Mouse (Mus musculus): ENCODE measurements around the gene Gpam. TPM values are rescaled to one million over a fixed set of nuclear protein-coding genes. Genes with fewer than 3 reads are reported as not detected.
A peak's percentile ranks its signal among the peaks of the same experiment; 100 is the strongest.

Gene Gpam
- total RNA-seq, 2 experiments from 2014 or later, result 67.6 to 79.1 TPM

GRCm38 (mm10) chr19:55143391-55144300 is 16.6 kb upstream of the Gpam start:
- DNase-seq (ENCODE audit: low spot score in 2 of 2), result no peak

GRCm38 (mm10) chr19:55139301-55139700 is 12.3 kb upstream of the Gpam start:
- no peak for DNase-seq (ENCODE audit: low spot score in 2 of 2)

GRCm38 (mm10) chr19:55138506-55138905 is 11.5 kb upstream of the Gpam start:
- DNase-seq (ENCODE audit: low spot score in 2 of 2), result no peak

DNA sequence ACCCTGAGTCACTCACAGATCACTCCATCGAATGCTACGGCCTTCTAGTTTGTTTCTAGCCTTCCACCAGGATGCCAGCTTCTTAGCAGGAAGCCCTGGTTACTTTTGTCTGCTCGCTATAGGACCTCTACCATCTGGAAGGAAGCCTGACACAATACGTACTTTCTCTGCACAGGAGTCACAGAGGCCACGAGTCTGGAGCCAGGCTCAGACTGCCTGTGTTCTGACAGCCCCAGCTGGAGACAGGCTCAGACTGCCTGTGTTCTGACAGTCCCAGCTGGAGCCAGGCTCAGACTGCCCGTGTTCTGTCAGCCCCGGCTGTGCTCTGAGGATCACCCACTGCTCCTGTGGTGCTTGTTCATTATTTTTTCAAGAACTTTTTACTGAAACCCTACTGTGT is 10.8 kb upstream of the Gpam start:
- no peak for DNase-seq (ENCODE audit: low spot score in 2 of 2)

- peak in 1 of 2 experiments; percentile 57 for DNase-seq (ENCODE audit: low spot score in 2 of 2)
Measured at GRCm38 (mm10) chr19:55136693-55137427, 9.8 kb upstream of the Gpam start.

GRCm38 (mm10) chr19:55135918-55136317 is 8.9 kb upstream of the Gpam start:
- no peak for DNase-seq (ENCODE audit: low spot score in 2 of 2)

GRCm38 (mm10) chr19:55134521-55134920 is 7.5 kb upstream of the Gpam start:
- DNase-seq (ENCODE audit: low spot score in 2 of 2), result no peak

DNA sequence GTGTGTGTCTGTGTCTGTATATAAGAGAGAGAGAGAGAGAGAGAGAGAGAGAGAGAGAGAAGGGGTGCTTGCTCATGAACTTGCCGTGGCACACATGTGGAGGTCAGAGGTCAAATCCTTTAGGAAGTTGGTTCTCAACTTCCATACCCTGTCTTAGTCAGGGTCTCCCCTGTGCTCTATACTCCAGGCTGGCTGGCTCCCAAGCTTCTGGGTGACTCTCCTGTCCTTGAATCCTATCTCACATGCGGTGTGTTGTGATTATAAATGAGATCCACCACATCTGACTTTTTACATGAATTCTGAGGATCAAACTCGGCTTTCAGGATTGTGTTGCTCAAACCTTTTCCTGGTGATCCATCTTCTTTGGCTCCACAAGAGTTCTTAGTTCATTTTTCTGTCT is 5.4 kb upstream of the Gpam start:
- DNase-seq (ENCODE audit: low spot score in 2 of 2), result no peak

GRCm38 (mm10) chr19:55131747-55132146 is 4.7 kb upstream of the Gpam start:
- no peak for DNase-seq (ENCODE audit: low spot score in 2 of 2)

GRCm38 (mm10) chr19:55128469-55128868 is 1.4 kb upstream of the Gpam start:
- DNase-seq (ENCODE audit: low spot score in 2 of 2), result no peak

DNA sequence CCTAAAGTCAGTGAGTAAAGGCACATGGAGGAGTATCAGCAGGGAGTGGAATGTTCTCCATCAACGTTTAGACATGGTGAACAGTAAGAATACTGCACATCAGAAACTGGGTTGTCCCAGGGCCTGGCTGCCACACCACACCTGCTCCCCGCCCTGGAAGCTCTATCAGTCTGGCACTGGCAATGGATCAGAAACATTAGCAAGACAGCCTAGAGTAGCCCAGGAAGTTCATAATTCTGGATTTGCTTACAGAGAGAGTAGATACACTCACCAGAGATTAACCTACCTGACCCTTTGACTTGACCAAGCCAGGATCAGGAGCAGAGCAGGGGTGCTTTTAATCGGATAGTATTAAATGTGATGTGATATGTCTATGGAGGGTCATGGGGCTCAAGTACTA is 1.6 kb downstream of the Gpam start:
- DNase-seq (ENCODE audit: low spot score in 2 of 2), result no peak

DNA sequence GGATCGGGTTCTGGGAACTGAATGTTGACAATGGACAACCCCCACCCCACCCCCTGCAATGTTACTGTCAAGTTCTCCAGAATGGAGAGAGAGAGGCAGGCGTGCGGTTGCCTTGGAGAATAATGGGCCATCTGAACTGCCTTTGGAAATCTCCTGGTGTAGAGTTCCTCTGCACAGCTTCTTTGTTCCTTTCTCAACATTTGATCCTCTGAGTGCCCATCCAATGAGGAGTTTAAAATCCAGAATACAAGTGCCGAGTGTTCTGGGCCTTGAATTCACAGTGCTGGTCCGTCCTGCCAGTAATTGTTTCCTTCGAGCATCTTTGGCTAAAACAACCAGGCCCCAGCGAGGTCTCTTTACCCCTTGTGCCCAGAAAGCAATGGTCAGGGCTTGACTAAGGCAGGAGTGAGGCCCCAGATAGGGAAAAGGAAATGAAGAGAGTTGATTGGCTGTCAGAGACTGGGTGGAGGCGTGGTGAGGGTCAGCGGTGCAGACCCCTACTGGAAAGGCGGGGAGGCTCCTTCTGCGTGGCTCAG is 4.0 kb downstream of the Gpam start:
- DNase-seq (ENCODE audit: low spot score in 2 of 2), result no peak

GRCm38 (mm10) chr19:55122351-55122980 is 4.6 kb downstream of the Gpam start:
- no peak for DNase-seq (ENCODE audit: low spot score in 2 of 2)

GRCm38 (mm10) chr19:55121836-55122235 is 5.2 kb downstream of the Gpam start:
- no peak for DNase-seq (ENCODE audit: low spot score in 2 of 2)

DNA sequence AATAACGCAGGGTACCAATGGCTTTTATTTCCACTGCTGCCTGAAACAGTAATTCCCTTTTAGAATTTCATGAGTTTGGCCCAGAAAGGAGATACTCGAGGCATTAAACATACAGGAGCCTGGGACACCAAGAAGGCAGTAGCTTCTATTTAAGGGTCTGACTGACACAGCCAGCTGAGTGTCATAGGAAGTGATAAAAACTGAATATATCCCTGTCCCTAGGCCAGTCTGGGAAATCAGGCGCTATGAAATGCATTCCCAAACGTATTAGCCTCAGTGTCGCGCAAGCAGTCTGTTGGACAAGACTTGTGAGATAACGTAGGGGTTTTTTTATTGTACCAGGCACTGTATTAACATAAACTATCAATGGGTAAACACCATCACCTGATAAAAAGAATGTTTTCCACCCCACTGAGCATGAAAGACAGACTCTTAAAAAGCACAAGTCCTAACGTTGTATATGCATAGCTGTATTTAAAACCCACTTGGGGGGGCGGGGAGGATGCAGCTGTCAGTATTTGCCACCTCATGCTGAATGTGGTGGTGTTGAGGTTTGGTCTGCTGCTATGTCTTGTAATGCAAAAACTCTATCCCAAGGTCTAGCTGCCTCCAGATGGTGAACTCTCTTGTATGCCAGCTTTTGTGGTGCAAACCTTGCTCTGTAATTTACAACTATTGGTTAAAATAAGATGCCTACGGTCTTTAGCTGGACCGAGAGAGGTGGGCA is 6.4 kb downstream of the Gpam start:
- no peak for DNase-seq (ENCODE audit: low spot score in 2 of 2)

- no peak for DNase-seq (ENCODE audit: low spot score in 2 of 2)
Measured at GRCm38 (mm10) chr19:55119541-55119940, 7.5 kb downstream of the Gpam start.

DNA sequence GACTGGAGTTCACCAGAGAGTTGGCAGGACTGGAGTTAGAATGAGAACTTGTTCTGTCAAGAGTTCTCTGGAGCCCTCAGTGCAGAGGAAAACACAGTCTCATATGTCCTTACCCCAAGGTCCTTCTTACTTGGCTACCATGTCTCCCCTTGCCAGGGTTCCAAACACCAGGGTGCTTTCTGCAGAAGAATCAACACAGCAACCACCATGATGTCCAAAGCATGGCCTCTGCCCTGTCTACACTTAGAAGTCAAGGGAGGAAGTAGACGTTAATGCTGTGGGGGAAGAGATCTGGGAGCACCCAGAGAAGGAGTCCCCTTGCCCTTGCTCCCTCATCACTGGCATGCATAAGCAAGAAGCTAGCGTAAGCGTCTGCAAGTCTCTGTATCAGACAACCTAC is 9.0 kb downstream of the Gpam start:
- no peak for DNase-seq (ENCODE audit: low spot score in 2 of 2)

GRCm38 (mm10) chr19:55117059-55117815 is 9.8 kb downstream of the Gpam start:
- DNase-seq (ENCODE audit: low spot score in 2 of 2), result no peak

- no peak for DNase-seq (ENCODE audit: low spot score in 2 of 2)
Measured at GRCm38 (mm10) chr19:55115532-55115931, 11.5 kb downstream of the Gpam start.

DNA sequence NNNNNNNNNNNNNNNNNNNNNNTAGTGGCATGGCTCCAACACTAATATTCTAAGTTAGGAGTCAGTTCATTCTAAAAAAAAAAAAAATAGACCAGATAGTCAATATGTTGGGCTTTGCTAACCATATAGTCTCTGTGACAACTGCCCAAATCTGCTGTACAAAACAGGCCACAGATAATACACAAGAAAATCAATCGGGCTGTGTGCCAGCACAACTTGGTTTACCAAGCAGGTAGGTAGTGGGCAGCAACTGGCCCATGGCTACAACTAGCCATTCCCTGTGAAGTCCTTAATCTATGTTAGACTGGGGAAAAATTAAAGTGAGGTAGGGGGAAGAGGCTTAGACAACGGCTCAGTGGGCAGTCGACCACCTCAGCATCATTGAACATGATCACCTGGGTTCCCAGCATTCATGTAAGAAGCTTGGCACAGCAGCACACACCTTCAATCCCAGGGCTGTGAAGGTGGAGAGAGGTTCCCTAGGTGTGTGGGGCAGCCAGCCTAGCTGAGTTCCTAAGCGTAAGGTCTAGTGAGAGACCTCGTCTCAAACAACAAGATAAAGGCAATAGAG is 12.1 kb downstream of the Gpam start:
- no peak for DNase-seq (ENCODE audit: low spot score in 2 of 2)
